Mouse (Mus musculus) effector memory CD4-positive, alpha-beta T cell, adult 5 months (primary cell): Measurements from ENCODE around the gene Pkm. TPM values are rescaled to one million over a fixed set of nuclear protein-coding genes. Genes with fewer than 3 reads are reported as not detected.

Experiments used
- polyA plus RNA-seq: library from polyadenylated mRNA; unstranded; fragments of 100-300 nt; shearing (Covaris generic); gene quantifications from one replicate; pipeline ENCODE4 v1.2.1, GENCODE M21; 2017

Pkm gene
- polyA plus RNA-seq: 649 TPM

DNA sequence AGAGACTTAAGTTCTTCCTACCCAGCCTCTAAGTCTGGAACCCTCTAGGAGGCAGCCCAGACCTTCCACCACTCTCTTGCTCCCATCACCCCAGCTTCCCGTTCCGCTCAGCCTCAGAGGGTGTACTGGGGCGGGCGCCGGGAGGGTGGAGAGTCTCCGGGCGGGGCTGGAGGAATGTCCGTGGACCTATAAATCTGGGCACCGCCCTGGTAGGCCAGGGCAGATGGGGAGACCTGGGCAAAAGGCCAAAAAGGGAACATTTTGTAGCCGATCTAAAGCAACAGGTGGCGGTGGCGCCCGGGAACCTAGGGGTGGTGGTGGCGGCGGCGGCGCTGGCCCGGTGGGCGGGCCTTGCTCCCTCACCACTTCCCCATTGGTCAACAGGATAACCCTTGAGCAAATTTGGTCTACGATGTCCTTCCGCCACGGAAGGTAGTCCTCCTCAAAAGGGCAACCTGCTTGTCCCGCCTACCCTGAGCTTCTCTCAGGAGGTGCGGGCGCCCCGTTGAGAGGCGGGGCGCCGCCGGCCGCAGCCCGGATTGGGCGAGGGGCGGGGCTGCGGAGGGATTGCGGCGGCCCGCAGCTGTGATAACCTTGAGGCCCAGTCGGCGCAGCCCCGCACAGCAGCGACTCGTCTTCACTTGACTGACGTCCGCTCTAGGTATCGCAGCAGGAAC lies at the start of gene Pkm:
Pkm (plus strand) TSS at position 411 of the 677 bp plus-strand sequence.

DNA sequence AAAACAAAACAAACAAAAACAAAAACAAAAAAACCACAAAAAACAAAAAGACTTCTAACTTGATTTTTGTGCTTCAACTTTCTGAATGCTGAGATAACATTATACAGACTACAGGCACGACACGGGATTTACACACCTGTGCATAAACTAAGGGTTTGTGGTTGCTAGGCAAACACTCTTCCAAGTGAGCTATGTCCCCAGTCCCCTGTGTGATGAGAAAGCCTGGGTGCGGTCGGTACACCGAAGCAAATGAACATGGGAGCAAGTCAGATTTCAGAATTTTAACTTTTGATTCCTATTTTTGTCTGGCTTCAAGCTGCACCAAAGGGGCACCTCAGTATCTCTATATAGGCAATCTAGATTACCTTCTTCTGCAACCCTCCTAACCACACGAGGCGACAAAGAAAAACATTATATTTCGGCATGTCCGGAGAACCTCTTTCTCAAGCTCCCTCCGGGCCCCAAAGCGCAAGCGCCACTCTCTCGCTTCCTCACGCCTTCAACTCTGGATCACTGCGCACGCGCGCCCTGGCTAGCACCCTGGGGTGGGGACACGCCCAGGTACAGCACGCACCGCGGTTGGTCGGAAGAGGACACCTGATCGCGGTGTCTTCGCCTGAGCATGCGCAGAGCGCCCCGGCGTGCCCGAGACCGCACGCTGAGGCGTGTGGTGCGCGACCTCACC lies 39.4 kb upstream of the Pkm start, which contains the start of gene Parp6:
Parp6 (plus strand) TSS at position 663 of the 685 bp plus-strand sequence.

DNA sequence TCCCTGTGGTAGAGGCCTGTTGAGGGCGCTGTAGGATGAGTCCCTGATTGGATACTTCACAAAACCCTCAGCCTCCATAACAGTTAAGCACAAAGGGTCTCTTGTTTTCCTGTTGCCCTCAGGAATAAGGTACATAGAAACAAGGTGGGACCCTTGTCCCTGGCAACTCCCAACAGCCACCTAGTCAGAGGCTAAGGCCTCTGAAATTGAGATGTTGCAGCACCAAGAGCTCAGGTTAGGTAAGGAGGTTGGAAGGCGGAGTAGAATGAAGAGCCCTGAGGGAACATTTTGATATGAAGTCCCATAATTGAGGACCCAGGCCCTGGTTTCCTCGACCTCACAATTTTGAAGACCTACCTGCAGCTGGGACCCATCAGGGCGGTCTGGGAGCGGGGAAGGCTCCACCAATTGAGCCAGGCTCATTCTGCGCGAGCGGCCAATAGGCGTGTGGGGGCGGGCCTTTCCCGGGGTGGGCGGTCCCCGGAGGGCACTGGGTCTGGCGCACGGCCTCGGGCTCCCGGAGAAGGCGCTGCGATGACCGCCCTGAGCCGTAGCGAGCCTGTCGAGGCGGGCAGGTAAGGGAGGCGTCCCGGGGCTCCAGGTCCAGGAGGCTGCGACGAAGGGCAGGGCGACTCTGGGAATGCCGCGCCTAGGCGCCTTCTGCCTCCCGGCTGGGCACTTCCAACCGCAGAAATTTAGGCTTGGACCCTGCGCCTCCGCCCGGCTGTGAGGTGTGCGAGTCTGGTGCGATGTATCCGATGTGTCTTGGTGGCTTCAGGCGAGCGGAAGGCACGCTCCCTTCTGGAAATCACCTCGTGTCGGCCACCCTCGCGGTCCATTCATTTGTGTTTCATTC lies 23.7 kb downstream of the Pkm start, which contains the start of gene Gramd2:
Gramd2 (plus strand) TSS at position 467 of the 856 bp plus-strand sequence.

Other genes starting within 250 kb of the Pkm start
- 223 TPM for gene Arih1, start 169.8 kb upstream of the Pkm start, polyA plus RNA-seq
- 33.4 TPM for gene Hexa, start 116.8 kb upstream of the Pkm start, polyA plus RNA-seq
- gene Tmem202, start 116.5 kb upstream of the Pkm start, polyA plus RNA-seq: not detected
- gene Celf6, start 78.5 kb upstream of the Pkm start, polyA plus RNA-seq: not detected
- 41.8 TPM for gene Parp6, start 39.1 kb upstream of the Pkm start, polyA plus RNA-seq
- not detected for gene Gramd2, start 23.8 kb downstream of the Pkm start, polyA plus RNA-seq
- gene Senp8, start 94.3 kb downstream of the Pkm start, polyA plus RNA-seq: 0.86 TPM
- 16.9 TPM for gene Myo9a, start 94.5 kb downstream of the Pkm start, polyA plus RNA-seq